Mouse (Mus musculus) left cerebral cortex, postnatal 10 days (tissue): Measurements from ENCODE around the gene C1rb. TPM values are rescaled to one million over a fixed set of nuclear protein-coding genes. Genes with fewer than 3 reads are reported as not detected.
"Not testable (repeated sequence)": the region's sequence is repeated elsewhere in the genome, so short reads cannot be mapped to it uniquely, and the experiment has no call there.

Experiments used
- DNase-seq, 2 experiments: peaks; one replicate each; pipeline ENCODE4 v3.0.0; 2021 to 2022; ENCODE audit warnings: low spot score in 2 of 2, mixed read lengths in 1 of 2; ENCODE audit errors: extremely low spot score in 1 of 2
- intact Hi-C: fragments of 180-260 bp; cut with DNase I; formaldehyde crosslinking; loops from one replicate; pipeline ENCODE4 v1.15.1; 2025
- total RNA-seq, 2 experiments: library from RNA; stranded (reverse); gene quantifications; 2 replicates each; pipeline ENCODE4 v1.2.3; 2021

C1rb gene
- not detected for total RNA-seq

DNA sequence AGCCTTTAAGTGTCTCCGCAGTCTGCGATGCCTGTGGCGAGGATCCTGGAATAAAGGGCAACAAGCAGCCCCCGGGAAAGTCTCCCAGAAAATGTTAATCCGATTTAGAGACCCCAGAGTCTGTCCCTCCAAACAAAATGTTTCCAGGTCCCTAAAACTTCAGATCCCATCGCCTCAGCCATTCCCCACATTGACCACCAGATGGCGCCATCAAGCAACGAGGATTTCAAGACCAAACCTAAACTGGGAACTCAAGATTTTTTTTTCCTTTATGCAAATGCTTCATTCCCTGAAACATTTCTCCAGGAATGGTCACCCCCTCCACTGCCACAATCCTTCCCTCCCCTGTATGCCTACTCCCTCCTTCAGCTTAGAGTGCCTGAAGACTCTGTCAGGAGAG lies at the start of gene C1rb:
Gene C1rb, plus strand, starts transcription at position 269 of the 400 bp plus-strand sequence.
- peak; percentile 45 to 57 for DNase-seq
- intact Hi-C loops: loop anchor here (5.0 kb wide), 2 partner anchors 53 to 67 kb away; partner anchors contain the start of gene C1s2

- DNase-seq: peak in 1 of 2 experiments; percentile 51
- intact Hi-C loops: not testable (repeated sequence)
Measured at GRCm38 (mm10) chr6:124522082-124522481, 48.0 kb upstream of the C1rb start.

- no peak for DNase-seq
- intact Hi-C loops: no loop called here
Measured at GRCm38 (mm10) chr6:124527881-124528280, 42.2 kb upstream of the C1rb start.

DNA sequence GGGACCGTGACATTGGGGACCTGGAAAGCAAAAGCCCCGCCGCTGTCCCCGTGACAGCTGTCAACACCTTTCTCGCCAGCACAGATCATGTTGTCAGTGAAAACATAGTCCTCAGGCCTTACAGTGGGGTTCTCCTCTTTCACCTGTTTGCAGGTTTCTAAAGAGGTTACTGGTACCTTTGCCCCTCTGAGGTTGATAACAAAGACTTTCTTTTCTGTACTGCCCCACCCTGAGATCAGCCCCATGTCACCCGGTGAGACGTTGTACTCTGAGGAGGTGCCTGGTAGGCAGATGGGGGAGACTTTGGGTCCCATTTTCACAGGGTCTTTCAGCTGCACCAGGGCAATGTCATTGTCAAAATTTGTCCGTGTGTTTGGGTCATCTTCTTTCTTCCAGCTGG lies 39.0 kb upstream of the C1rb start:
- DNase-seq: no peak
- intact Hi-C loops: no loop called here

DNA sequence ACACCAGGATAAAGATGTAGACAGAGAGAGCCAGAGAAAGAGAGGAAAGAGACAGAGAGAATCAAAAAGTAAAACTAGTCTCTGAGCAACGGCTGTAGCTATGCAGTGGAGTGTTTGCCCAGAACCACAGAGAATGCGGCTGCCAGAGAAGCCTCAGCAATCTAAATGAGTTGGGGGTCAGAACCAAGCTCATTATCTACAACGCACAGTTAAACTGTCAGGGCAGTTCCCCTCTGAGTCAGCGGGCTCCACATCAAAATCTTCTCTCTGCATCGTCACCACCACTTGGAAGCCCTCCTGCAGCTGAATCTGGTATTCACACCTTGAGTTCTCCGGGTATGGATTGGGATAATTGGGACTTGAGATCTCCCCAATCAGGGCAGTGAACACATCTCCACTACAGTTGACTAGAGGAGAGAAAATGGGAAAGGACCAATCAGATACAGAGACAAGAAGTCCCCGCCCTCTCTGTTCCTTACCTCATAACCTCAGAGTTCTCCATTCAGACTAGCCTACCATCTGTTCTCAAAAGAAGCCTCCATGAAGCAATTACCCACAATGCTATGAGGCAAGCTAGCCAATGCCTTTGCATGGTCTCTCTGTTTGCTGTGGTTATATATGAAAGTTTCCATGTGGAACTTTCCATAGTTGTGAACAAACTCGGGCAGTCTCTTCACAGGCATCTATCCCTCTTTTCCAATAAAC lies 33.8 kb upstream of the C1rb start:
- DNase-seq, intact Hi-C loops: not testable (repeated sequence)

DNA sequence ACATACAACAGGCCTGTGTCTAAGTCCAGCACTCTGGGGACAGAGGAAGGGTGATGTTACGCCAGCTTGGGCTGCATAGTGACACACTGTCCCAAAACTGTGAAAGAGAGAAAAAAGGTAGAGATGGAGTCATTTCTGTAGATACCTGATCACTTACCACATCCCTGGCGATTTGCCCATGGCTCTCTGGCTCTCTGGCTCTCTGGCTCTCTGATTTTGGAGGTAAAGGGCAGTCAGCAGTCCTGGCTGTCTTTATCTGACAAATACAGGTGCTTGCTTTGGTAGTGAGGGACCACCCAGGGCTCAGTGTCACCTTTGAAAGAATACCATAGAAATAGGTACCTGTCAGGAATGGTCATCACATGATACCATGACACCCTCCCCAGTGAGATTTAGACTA lies 28.9 kb upstream of the C1rb start:
- intact Hi-C loops: loop anchor here (5.0 kb wide), 1 partner anchor 59 kb away; no protein-coding TSS in a partner anchor
- not testable (repeated sequence) for DNase-seq

- intact Hi-C loops: loop anchor here (5.0 kb wide), 1 partner anchor 60 kb away; no protein-coding TSS in a partner anchor
- peak; percentile 12 to 52 for DNase-seq
Measured at GRCm38 (mm10) chr6:124542284-124542683, 27.8 kb upstream of the C1rb start, which contains the start of gene C1s1. TSS of gene C1s1 (minus strand) at chr6:124542359.

GRCm38 (mm10) chr6:124544466-124544865 lies 25.6 kb upstream of the C1rb start:
- intact Hi-C loops: loop anchor here (5.0 kb wide), 1 partner anchor 62 kb away; no protein-coding TSS in a partner anchor

GRCm38 (mm10) chr6:124545425-124545824 lies 24.7 kb upstream of the C1rb start:
- intact Hi-C loops: no loop called here
- no peak for DNase-seq

More at GRCm38 (mm10) chr6:124544466-124544865, 25.6 kb upstream of the C1rb start:
- DNase-seq: peak in 1 of 2 experiments; percentile 52

DNA sequence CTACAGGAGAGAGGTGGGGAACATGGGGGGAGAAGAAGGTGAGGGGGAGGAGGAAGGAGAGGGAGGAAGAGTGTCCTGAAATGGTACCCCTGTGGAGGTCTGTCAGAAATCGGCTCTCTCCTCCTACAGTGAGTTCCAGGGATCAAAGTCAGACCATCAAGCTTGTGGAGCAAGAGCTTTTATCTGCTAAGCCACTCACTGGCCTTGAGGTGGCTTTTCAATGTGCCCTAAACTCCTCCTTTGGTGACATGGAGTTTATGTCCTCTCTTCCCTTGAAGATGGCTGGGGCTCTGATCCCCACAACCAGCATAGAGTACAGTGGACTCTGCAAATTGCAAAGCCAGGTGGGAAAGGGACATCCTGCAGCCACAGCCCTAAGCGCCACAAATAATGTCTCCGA lies 22.1 kb upstream of the C1rb start:
- intact Hi-C loops, DNase-seq: not testable (repeated sequence)

- no peak for DNase-seq
- intact Hi-C loops: no loop called here
Measured at GRCm38 (mm10) chr6:124549023-124549550, 21.0 kb upstream of the C1rb start.

GRCm38 (mm10) chr6:124552766-124553165 lies 17.3 kb upstream of the C1rb start:
- no peak for DNase-seq
- intact Hi-C loops: no loop called here

DNA sequence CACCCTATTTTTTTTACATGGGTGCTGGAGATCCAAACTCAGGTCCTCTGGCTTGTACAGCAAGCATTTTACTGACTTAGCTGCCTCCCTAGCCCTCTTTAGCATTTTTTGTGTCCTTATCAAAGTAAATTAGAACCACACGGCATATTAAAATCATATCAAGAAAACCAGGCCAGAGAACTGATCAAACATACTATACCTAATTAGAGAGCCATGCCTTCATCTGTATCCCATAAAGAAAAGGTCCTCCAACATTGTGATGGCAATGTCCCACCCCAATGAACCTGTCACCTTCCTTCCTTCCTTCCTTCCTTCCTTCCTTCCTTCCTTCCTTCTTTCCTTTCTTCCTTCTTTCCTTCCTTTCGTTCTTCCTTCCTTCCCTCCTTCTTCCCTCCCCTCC lies 14.1 kb upstream of the C1rb start:
- intact Hi-C loops, DNase-seq: not testable (repeated sequence)

GRCm38 (mm10) chr6:124561156-124561555 lies 8.9 kb upstream of the C1rb start:
- intact Hi-C loops, DNase-seq: not testable (repeated sequence)

DNA sequence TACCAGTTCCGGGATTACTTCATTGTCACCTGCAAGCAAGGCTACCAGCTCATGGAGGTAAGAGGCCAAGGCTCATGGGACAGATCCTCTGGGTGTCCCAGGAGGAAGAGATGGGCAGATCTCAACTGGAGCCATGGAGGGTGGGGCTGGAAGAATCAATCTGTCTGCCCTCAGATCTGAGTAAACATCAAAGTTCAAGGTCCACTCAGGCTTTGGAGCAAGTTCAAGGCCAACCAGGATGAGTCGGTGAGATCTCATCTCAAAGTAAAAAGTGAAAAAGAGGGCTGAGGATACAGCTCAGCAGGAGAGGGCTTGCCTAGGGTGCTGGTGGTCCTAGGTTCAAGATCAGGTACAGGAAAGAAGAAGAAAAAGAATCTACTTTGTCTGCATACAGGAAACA lies 8.5 kb upstream of the C1rb start:
- intact Hi-C loops: not testable (repeated sequence)

DNA sequence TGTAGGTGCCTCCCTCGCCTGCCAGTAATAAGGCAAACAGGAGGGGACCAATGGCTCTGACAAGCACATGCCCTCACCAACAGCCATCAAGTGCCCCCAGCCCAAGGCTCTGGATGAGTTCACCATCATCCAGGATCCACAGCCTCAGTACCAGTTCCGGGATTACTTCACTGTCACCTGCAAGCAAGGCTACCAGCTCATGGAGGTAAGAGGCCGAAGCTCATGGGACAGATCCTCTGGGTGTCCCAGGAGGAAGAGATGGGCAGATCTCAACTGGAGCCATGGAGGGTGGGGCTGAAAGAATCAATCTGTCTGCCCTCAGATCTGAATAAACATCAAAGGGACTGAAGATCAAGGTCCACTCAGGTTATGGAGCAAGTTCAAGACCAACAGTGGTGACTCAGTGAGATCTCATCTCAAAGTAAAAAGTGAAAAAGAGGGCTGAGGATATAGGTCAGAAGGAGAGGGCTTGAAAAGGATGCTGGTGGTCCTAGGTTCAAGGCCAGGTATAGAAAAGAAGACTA lies 5.1 kb downstream of the C1rb start:
- DNase-seq, intact Hi-C loops: not testable (repeated sequence)

More for the DNA sequence above, 8.5 kb upstream of the C1rb start:
- DNase-seq: not testable (repeated sequence)

DNA sequence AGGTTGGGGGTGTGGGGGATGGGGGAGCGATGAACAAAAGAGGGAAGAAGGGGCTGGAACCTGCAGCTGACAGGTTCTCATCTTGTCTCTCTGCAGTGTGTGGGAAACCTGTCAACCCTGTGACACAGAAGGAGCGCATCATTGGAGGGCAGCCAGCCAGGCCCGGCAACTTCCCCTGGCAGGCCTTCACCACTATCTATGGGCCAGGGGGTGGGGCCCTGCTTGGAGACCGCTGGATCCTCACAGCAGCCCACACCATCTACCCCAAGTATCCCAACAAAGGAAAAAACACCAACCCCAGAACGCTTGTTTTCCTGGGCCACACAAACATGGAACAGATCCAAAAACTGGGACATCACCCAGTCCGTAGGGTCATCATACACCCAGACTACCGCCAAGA lies 10.1 kb downstream of the C1rb start:
- intact Hi-C loops, DNase-seq: not testable (repeated sequence)

GRCm38 (mm10) chr6:124582231-124582630 lies 12.1 kb downstream of the C1rb start:
- intact Hi-C loops: no loop called here
- no peak for DNase-seq

DNA sequence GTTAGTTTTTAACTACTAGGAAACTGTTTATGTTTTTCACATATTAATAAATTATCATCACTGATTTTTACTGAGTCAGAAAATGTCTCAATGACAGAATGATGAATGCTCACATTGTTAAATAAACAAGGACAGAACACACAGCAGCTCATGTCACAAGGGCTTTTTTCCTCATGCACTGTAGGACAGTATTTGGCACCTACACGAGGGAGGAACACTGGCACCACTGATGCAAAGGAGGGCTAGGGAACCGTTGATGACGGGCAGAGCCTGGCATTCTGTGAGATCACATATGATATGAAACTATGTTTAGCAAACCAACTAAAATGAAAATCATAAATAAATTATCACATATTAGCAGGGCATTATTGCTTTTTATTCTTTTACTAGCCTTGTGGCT lies 14.8 kb downstream of the C1rb start:
- no peak for DNase-seq
- intact Hi-C loops: no loop called here

GRCm38 (mm10) chr6:124585761-124586160 lies 15.7 kb downstream of the C1rb start:
- intact Hi-C loops: no loop called here

More at GRCm38 (mm10) chr6:124585761-124586160, 15.7 kb downstream of the C1rb start:
- DNase-seq: no peak
